Mouse (Mus musculus): Measurements from ENCODE around the gene Foxd2.

Foxd2 gene

DNA sequence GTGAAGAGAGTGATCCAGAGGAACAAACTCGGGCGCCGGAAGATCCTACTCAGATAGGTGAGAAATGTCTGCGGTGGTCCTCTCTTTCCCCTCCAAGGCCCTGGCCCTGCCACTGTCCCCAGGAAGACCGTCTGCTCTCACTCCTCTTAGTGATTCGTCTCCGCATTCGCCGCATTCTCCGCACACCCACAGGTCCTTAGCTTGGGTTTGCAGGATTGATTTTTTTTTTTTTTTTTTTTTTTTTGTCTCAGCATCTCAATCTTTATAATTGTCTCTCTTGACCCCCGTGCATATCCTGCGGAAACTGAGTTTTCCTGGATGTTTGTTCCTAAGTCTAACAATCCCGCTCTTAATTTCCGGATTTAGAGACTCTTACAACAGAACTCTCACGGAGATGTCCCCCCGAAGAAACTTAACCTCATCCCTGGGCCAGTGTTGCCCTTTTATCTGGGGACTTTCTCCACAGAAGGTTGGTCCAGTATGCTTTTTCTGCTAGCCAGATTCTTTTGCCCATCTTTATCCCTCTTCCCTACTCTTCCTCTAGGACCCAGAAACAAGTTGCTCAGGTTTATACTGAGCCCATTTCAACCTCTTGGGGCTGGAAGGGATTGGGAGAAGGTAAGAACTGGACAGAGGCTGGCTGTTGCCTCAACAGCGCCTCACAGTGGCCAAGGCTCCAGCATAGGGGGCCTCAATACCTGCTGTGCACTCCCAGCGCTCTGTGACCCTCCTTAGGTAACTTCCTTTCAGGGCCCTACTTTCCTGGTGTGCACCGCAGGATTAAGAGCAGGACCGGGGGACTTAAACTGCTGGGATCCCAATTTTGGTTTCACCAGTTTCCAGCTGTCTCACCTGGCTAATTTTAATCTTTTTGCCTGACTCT is 1.2 kb upstream of the Foxd2 start:
- peak in 1 of 2 experiments; percentile 23 for DNase-seq

DNA sequence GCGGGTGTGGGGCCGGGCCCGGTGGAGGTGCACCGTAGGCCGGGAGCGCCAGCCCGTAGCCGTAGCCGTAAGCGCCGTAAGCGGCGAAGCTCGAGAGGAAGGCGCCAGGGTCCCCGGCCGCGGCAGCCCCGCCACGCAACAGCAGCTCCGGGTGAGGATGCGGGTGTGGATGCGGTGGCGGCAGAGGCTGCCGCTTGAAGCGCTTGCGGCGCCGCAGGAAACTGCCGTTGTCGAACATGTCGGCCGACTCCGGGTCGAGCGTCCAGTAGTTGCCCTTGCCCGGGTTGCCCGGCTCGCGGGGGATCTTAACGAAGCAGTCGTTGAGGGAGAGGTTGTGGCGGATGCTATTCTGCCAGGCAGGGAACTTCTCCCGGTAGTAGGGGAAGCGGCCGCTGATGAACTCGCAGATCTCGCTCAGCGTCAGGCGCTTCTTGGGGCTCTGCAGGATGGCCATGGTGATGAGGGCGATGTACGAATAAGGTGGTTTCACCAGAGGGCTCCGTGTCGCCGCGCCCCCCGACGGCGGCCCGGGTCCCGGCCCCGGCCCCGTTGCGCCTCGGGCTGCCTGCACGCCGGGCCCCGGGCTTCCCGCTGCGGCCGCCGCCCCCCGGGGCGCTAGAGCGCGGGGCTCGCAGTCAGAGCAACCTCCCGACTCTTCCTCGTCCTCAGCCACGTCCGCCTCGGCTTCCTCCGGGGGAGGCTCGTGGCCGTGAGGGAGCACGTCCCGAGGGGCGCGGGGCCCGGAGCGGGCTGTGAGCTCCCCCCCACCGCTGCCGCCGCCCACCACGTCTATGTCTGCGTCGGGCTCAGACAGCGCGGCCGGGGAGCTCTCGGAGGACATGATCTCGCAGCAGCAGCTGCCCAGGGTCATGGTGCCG is 483 bp downstream of the Foxd2 start:
- peak; percentile 26 to 30 for DNase-seq

DNA sequence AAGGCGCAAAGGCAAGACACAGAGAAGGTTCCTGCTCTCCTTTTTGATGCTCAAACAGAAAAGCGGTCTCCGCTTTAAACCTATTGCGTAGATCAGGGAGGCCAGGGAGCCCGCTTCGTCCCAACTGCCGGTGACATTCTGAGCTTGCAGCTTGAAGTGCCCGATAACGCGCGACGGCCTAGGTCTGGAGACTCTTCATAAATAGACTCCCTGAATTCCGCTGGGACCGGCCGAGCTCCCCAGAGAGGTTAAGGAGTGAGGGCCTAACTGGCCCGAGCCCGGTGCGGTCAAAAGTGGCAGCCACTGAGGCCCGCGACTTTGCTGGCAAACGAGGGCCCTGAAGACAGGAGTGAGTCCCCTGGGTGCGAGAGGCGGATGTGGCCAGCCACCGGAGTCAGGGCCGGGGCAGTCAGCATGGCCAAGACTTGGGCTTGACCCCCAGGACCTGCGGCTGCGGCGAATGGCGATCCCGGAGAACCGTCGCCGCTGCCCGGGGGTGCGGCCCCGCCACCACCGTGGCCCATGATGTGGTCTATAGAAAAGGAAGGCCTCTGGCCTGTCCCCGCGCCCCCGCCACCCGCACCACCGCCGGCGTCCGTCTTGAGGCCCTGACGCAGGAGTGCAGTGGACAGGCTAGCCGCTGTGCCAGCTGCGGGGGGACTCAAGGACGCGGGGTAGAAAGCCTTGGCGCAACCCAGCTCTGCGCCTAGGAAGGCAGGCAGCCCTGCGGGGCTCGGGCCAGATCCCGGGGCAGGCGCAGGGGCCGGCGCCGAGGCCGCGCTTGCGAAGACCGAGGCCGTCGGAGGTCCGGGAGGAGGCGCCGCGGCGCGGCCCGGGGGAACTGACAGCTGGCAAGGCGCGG is 1.4 kb downstream of the Foxd2 start:
- DNase-seq = peak; percentile 20 to 25

DNA sequence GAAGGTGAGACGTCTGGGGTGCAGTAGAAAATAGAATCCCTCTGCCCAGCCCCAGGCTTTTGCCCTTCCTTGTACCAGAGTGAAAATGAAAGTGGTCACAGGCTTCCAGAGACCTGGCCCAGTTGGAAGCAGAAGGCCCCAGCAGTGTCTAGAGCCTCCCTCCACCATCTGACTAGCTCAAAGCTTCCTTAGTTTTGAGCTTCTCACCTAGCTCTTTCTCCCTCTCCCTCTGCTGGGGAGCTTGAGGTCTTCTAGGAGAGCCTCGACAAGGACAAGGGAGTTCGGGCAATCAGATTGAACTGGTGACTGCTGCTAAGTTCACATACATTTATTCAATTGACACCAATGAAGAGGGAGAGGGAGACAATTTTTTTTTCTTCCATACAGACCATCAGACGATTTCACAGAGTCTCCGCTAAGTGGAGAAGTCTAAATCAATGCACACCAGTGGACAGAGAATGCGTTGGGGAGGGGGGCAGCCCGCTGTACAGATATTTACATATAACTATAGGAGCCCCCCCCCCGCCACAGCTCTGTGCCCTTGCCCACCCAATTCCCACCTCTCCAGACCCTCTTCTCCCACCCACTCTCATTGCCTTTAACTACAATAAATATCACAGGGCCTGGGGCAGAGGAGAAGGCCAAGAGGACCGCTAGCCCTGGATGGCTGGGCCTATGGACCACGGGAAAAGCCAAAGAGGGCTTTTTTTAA is 2.5 kb downstream of the Foxd2 start:
- no peak for DNase-seq

DNA sequence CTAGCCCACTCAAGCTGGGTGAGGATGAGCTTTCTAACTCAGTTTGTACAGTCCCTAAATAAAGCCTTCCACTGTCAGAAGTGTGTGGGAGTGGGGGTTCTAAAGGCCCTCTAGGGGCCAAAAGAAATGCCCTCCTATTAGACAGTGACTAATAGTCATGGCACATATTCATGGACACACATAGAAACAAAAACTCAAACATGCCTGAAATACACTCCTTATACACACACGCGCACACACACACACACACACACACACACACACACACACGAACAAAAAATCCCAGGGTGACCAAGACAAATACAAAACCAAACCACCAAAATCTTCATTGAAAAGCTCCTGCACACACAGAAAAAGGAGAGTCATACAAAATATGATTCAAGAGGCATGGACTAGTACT is 3.2 kb downstream of the Foxd2 start:
- no peak for DNase-seq

DNA sequence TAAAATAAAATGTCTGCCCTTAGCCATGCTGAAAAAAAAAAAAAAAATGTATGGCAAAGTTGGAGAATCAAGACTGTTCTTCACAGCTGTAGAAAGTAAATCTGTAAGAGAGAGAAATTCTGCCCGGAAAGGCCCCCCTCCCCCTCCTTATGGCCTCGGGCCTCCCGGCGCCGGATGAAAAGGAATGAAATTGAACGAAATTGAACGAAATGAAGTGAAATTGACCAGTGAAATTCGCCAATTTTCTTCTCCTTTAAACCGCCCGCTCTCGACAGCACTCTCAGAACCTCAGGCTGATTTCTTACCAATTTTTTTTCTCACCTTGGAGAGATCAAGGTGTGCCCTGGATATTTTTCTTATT is 5.3 kb downstream of the Foxd2 start:
- peak; percentile 18 to 29 for DNase-seq

DNA sequence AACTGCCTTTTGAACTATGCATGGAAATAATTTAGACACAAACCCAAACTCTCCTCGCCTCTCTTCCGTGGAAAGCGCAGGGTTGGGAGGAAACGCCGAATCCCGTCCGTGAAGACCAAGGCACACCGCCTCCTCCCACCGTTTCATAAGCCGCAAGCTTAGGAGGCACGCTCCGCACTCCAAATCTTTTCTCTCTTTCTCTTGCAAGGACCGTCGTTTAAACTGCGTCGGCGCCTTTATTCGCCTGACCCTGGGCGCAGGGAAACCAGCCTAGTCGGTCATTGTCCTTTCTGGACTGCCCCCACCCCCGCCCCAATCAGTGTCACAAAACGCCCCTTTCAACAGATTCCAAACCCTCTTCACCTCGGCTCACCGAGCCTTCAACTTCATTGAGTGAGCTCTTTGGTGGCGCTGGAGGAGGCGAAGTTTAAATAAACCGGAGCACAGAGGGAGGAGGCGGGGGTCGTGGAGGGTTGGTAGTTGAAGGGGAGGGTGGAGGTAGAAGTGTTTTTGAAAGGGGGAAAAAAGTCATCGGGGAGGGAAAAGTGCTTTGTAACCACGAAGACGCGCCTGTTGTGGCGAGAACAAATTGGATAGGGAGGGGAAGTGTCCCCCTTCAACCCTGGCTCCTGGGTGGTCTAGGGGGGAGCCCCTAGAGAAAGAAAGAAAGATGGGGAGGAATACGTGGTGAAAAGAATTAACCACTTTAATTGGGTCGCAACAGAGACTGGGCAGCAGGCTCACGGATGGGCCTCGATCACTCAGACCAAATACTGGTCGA is 5.8 kb downstream of the Foxd2 start:
- DNase-seq = peak in 1 of 2 experiments; percentile 25

DNA sequence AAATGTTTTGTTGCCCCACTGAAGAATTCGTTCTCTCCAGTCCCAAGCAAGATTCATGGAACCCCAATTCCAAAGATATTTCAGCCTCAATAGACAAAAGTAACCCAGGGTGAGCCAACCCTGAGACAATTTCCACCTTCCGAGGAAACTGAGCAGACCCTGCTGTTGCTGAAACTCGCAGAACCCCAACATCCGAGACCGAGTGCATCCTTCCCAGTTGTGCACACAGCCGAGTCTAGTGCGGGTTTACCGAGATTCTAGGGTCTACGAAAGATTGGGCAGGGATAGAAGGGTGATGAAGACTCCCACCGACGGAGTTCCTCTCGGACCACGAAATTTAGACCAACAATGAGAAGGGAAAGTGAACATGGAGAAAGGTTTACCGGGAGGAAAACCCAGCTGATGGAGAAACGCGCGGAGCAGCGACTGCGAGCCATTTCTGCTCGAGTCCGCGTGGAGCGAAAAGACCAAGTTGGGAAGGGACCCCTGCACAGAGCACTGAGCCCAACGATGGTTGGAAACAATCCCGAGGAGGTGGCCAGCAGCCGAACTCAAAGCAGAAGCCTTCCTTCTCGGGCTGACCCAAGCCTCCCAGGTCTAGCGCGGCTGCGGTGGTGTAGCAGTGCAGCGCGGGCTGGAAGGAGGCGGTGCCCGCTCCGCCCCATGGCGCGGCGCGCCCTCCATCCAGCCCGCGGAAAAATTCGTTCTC is 6.9 kb downstream of the Foxd2 start:
- DNase-seq = peak; percentile 28 to 42

DNA sequence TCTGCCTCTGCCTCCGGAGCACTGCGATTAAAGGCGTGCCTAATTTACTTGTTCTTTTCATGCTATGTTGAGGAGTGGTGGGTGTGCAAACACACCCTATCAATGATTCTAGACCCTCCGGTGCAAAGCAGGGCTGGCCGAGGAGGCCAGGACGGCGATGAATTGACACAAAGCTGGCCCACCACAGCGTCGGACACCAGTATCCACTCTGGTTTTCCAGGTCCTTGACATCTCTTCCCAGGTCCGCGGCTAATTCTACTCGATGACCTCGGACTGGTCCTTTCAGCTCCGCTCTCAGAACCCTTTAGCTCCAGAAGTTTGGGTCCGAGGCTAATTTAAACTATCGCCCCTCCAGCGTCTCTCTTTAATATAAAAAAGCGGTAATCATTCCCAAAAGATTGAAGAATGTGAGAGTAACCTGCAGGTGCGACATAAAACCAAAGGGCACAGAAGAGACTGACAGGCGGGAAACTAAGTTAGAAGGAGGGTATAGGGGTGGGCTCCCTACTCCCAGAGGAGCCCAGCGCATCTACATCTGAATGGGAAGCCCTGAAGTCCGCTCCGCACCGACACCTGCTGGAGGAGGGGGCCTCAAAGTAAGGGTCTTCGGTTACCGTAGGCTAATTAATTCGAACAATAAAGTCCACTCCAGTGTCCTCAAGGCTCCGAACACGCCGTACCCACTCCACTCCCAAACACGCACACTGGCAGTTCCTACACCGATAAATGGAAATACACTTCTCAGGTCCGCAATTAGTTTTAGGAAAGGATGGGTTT is 7.6 kb downstream of the Foxd2 start:
- DNase-seq = peak in 1 of 2 experiments; percentile 22

DNA sequence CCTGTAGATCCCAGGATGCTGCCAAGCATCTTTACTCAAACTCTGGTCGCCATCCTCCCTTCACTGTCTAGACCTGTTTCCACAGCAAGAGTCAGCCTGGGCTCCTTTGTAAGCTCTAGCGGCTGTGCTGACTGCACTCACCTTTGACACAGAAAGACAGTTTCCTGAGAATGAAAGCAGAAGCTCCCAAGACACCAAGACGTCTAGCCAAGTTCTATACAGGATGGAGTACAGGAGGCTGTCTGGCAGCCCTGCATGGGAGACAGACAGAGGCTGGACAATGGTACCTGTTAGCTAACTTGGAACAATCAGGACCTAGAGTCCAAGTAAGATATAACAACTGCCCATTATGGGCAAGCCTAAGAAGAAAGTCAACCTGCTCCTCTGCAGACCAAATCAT is 8.8 kb downstream of the Foxd2 start:
- DNase-seq = no peak

DNA sequence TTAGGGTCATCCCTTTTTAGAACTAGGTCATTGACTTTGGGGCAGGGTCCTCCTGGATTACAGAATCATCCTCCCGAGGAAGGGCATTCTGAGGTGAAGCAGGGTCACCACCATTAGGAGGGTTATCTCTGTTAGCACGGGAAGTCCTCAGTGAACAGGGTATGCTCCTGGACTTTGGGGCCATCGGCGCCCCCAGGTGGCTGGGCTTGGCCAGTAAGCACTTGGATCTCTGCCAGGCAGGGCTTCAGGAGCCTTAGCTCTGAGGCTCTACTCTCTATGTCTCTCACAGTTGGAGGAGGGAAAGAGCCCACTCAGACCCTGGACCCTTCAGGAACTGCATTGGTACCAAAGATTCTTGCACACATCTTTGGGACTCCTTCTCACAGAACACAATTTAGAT is 10.8 kb downstream of the Foxd2 start:
- peak in 1 of 2 experiments; percentile 48 for DNase-seq

DNA sequence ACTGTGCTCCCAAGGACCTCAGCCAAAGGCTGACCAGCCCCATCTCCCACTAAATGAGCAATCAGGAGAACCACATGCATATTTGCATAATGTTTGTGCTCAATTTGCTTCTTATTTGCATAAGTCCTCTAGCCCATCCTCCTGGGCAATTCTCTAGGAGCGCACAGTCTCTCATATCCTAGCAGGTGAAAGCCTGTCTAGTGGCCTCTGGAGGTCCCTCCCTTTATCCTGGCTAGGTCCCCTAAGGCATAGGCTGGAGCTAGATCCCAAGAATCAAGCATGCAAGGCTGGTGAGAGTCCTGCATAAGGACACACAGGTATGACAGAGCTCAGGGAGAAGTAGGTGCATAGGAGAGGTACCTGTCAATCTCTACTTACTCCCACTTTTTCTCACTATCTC is 26.4 kb downstream of the Foxd2 start:
- DNase-seq = no peak

DNA sequence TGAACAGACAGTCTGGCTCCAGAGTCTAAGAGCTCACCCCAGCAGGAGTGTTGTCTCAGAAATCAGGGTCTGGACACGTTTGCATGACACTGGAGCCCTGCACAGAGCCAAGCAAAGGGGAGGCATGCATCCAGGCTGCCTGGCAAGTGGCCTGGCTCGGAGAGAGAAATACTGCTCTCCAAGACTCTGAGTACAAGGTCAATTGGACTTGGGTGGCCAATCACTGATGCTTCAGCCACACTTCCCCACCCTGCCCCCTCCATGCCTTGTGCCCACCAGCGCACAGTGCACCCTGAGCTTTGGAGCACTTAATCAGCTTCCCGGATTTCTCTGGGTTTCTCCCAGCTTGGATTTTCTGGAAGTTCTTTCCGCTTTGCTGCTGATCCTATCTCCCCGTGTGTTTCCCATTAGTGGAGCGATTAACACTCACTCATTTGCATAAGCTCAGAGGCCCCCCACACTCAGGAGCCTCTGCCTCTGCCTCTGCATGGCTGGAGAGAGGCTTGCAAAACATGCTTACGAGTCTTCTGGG is 32.2 kb downstream of the Foxd2 start:
- DNase-seq = peak; percentile 43 to 60

DNA sequence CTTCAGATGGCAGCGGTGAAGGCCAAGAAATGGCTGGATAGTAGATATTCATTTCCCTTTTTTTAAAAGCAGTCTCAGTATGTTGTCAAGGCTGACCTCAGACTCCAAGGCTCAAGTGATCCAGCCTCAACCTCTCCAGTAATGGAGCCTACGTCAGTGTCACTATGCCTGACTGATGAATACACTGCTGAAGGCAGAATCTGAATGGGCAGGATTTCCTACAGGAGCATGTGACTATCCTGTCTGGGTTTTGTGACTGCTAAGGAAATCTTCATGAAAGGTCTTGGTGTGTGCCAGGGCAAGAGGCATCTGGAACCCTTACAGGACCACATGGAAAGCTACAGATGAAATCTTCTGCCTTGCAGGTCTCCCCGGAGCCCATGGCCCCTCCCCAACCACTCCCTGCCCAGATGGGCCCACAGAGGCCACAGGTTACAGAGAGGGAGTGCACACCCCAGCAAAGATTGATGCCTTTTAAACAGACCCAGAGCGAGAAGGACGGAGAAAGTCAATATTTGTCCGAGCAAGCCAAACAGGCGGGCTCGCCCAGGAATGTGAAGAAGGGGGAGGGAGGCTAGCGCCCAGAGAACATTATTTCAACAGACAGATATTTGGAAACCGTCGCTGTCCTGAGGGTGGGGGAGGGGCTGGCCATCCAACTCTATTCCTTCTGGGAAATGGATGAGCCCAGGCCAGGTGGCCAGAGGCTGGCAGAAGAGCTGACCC is 38.7 kb downstream of the Foxd2 start:
- DNase-seq = peak in 1 of 2 experiments; percentile 16

DNA sequence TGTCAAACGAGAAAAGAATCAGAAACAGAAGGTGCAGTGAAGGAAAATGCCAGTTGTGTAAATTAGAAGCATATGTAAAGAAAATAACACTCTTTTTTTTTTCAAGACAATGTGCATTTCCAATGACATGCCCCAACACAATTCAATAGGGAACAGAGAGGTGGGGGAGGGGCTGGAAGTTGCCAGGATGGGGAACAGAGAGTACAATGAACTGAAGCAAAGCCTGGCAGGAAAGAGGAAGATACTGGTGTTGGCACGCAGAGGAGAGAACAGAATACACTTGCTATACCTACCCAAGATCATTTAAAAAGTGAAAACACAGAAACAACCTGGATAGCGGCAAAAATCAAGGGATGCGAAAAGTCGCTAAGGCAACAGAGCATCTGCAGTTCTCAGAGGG is 45.5 kb downstream of the Foxd2 start:
- DNase-seq = no peak

DNA sequence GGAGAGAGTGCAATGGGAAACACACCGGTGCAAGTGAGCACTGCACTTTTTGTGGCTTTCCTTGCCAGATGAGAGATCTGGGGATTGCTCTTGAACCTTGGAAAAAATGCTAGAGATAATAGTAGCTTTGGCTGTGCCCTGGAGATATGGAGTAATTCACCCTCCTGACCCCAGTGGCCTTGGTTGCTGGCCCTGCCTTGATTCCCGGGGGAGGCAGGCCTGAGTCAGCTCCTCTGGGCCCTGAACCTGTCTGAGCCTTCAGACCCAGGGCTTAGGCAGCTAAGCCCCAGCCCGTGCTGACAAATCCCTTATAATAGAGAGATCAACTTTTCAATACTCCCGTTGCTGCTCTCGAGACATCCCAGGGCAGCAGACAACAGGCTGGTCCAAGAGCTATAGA is 50.2 kb downstream of the Foxd2 start:
- DNase-seq = no peak

Measured in cerebellum, postnatal 14 days (tissue).